Mouse (Mus musculus): Measurements from ENCODE around the gene Ipo5. TPM values are rescaled to one million over a fixed set of nuclear protein-coding genes. Genes with fewer than 3 reads are reported as not detected.

Ipo5 gene
- polyA plus RNA-seq, 1 experiment from 2014 or later: 96.3 TPM

GRCm38 (mm10) chr14:120970637-120971036 lies 59.6 kb downstream of the Ipo5 start:
- Histone ChIP-seq H3K9ac (replicated peaks; ENCODE audit: low read length) (no peak overlapping the region), H3K4me3 (ENCODE audit: low read length) (no peak overlapping the region), H3K9me3 (ENCODE audit: low read length) (0 out of 2 replicates have a peak, but pooled peaks cover 4% of the 10 kb centered on the region), H3K4me2 (replicated peaks; ENCODE audit: low read depth, low read length) (no peak overlapping the region), H3K27me3 (ENCODE audit: insufficient read depth, low read length) (no peaks in the 10 kb centered on the region), H3K4me1 (ENCODE audit: insufficient read depth, low read length) (no peaks in the 10 kb centered on the region), H3K36me3 (ENCODE audit: insufficient read depth, low read length) (no peaks in the 10 kb centered on the region), H3K27ac (ENCODE audit: low read length) (no peak overlapping the region)
- 84% methylated on average over 8 of the region's 8 CpGs for WGBS
- no peak for ATAC-seq (ENCODE audit: low FRiP score, low TSS enrichment)

- WGBS: 52% methylated on average over 6 of the region's 6 CpGs
- Histone ChIP-seq H3K36me3 (ENCODE audit: insufficient read depth, low read length) (no peaks in the 10 kb centered on the region), H3K9ac (replicated peaks; ENCODE audit: low read length) (no peak overlapping the region), H3K27ac (ENCODE audit: low read length) (no peak overlapping the region), H3K9me3 (ENCODE audit: low read length) (0 out of 2 replicates have a peak, but pooled peaks cover 4% of the 10 kb centered on the region), H3K4me1 (ENCODE audit: insufficient read depth, low read length) (no peaks in the 10 kb centered on the region), H3K27me3 (ENCODE audit: insufficient read depth, low read length) (no peaks in the 10 kb centered on the region), H3K4me2 (replicated peaks; ENCODE audit: low read depth, low read length) (no peak overlapping the region), H3K4me3 (ENCODE audit: low read length) (no peak overlapping the region)
- ATAC-seq (ENCODE audit: low FRiP score, low TSS enrichment): no peak
Measured at GRCm38 (mm10) chr14:120971313-120971712, 60.3 kb downstream of the Ipo5 start.

- Histone ChIP-seq H3K9ac (replicated peaks; ENCODE audit: low read length) (no peak overlapping the region), H3K4me2 (replicated peaks; ENCODE audit: low read depth, low read length) (no peak overlapping the region), H3K27ac (ENCODE audit: low read length) (no peak overlapping the region), H3K36me3 (ENCODE audit: insufficient read depth, low read length) (no peaks in the 10 kb centered on the region), H3K4me1 (ENCODE audit: insufficient read depth, low read length) (no peaks in the 10 kb centered on the region), H3K9me3 (ENCODE audit: low read length) (no peaks in the 10 kb centered on the region), H3K27me3 (ENCODE audit: insufficient read depth, low read length) (no peaks in the 10 kb centered on the region), H3K4me3 (ENCODE audit: low read length) (no peak overlapping the region)
- WGBS: 36% methylated on average over 3 of the region's 3 CpGs
- ATAC-seq (ENCODE audit: low FRiP score, low TSS enrichment): no peak
Measured at GRCm38 (mm10) chr14:120979559-120979958, 68.5 kb downstream of the Ipo5 start.

DNA sequence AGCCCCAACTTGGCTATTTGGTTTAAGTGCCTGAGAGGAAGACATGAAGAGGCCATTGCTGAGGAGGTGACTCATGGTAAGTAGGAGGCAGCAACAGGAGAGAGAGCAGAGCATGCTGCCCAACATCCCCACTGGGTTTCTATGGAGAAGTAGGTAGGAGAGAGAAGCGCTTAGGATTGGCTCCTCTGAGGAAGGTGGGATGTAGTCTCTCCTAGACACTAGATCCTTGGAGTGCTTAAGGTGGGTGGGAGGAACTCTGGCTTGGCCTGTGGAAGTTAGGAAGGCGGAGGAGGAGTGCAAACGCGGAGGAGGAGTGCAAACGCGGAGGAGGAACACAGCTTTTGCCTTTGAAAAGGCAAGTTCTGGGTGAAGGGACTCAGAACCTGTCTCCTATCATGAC lies 78.1 kb downstream of the Ipo5 start:
- peaks cover 4% of the 10 kb centered on the region; the same call in 1 of the 2 replicates for H3K4me1 ChIP-seq (ENCODE audit: insufficient read depth, low read length)
- peak; percentile 60; the same call in 1 of the 2 replicates for ATAC-seq (ENCODE audit: low FRiP score, low TSS enrichment)
- 35% methylated on average over 6 of the region's 6 CpGs for WGBS
- no peaks in the 10 kb centered on the region for H3K9me3 ChIP-seq (ENCODE audit: low read length)
- no peaks in the 10 kb centered on the region for H3K27me3 ChIP-seq (ENCODE audit: insufficient read depth, low read length)
- no peaks in the 10 kb centered on the region for H3K36me3 ChIP-seq (ENCODE audit: insufficient read depth, low read length)
- no peak overlapping the region for H3K27ac ChIP-seq (ENCODE audit: low read length)
- H3K9ac ChIP-seq (replicated peaks; ENCODE audit: low read length): no peak overlapping the region
- H3K4me3 ChIP-seq (ENCODE audit: low read length): no peak overlapping the region
- H3K4me2 ChIP-seq (replicated peaks; ENCODE audit: low read depth, low read length): no peak overlapping the region

Other genes starting within 250 kb of the Ipo5 start
- 31.3 and 31.9 TPM in 2 replicates for gene Farp1, start 124.0 kb downstream of the Ipo5 start, polyA plus RNA-seq (2015; fragmentation: Nextera tagmentation; extraction: Ambion mirVana)